Mouse (Mus musculus) midbrain, embryonic 10.5 days (tissue): ENCODE results near the gene Klhl7. TPM values are rescaled to one million over a fixed set of nuclear protein-coding genes. Genes with fewer than 3 reads are reported as not detected.

ENCODE experiments used
- DNase-seq: peaks from one replicate; pipeline ENCODE4 v3.0.0-alpha.2; 2017; ENCODE audit warnings: low spot score
- H3K27ac ChIP-seq: fragments of 300-500 bp; sonication (generic); replicated peaks from 2 replicates; pipeline ENCODE4 v1.5.1; 2016; ENCODE audit warnings: mild to moderate bottlenecking
- H3K27me3 ChIP-seq: fragments of 300-500 bp; sonication (generic); 2 replicates; pipeline ENCODE4 v1.6.1; 2016; ENCODE audit warnings: low read depth, mild to moderate bottlenecking; ENCODE audit not compliant: poor library complexity, severe bottlenecking
- H3K36me3 ChIP-seq: fragments of 300-500 bp; sonication (generic); 2 replicates; pipeline ENCODE4 v1.6.1; 2016; ENCODE audit warnings: mild to moderate bottlenecking, moderate library complexity
- H3K4me1 ChIP-seq: fragments of 300-500 bp; sonication (generic); 2 replicates; pipeline ENCODE4 v1.6.1; 2016
- H3K4me3 ChIP-seq: fragments of 300-500 bp; sonication (generic); 2 replicates; pipeline ENCODE4 v1.5.1; 2016; ENCODE audit warnings: mild to moderate bottlenecking, moderate library complexity
- H3K9me3 ChIP-seq: fragments of 300-500 bp; sonication (generic); replicated peaks from 2 replicates; pipeline ENCODE4 v1.6.1; 2016; ENCODE audit warnings: mild to moderate bottlenecking
- WGBS: fragments of 180-500 bp; shearing (Covaris S2); methylation state at CpG from one replicate; pipeline ENCODE4 v1.1.7; 2016; 5-methylcytosine and 5-hydroxymethylcytosine counted together
- polyA plus RNA-seq: library from polyadenylated mRNA; unstranded; fragments of >200 nt; fragmentation: Nextera tagmentation; extraction: Ambion mirVana; gene quantifications from 2 replicates; pipeline ENCODE4 v1.2.1, GENCODE M21; 2016

Gene Klhl7
- polyA plus RNA-seq, 1 experiment from 2014 or later: 70.6 TPM

DNA sequence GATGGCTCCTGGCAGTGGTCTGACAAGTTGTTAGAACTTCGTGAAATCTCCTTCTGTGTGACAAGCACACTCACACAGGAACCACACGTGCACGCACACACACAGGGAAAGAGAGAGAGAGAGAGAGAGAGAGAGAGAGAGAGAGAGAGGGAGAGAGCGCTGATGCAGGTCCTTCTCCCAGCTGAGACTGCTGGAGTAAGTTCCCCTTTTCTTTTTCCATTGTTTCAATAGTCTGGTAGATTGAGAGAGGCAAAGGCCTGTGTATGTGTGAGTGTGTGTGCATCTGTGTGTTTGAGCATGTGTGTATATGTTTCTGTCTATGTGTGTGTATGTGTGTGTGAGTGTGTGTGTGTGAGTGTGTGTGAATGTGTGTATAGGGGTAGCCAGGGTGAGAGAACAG, 100.6 kb downstream of the Klhl7 start:
- no peaks in the 10 kb centered on the region for H3K36me3 ChIP-seq
- H3K27ac ChIP-seq: no peak overlapping the region
- 82% methylated on average over 4 of the region's 4 CpGs for WGBS
- H3K27me3 ChIP-seq: no peaks in the 10 kb centered on the region
- no peak for DNase-seq
- H3K4me1 ChIP-seq: no peaks in the 10 kb centered on the region
- no peaks in the 10 kb centered on the region for H3K9me3 ChIP-seq
- H3K4me3 ChIP-seq: no peak overlapping the region

DNA sequence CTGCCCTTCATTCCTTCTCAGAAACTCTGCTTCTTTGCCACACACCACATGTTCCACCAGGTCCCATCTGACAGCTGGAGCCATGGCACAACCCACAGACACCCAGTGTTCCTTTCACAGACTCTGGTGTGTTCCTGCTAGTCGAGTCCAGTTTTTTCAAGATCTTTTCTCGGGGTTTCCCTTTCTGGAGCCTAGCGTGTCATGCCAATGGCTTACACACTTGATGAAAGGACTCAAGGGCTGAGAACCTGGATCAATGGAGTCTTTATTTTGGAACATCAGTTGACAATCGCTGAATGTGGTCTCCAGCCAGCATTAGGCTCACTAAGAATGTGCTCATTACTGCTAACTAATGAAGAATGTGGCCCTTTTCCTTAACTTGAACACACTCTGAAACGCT, 102.1 kb downstream of the Klhl7 start:
- H3K9me3 ChIP-seq: no peaks in the 10 kb centered on the region
- H3K36me3 ChIP-seq: no peaks in the 10 kb centered on the region
- H3K27ac ChIP-seq: no peak overlapping the region
- no peaks in the 10 kb centered on the region for H3K27me3 ChIP-seq
- DNase-seq: no peak
- no peaks in the 10 kb centered on the region for H3K4me1 ChIP-seq
- H3K4me3 ChIP-seq: no peak overlapping the region
- WGBS: 85% methylated on average over 5 of the region's 5 CpGs

DNA sequence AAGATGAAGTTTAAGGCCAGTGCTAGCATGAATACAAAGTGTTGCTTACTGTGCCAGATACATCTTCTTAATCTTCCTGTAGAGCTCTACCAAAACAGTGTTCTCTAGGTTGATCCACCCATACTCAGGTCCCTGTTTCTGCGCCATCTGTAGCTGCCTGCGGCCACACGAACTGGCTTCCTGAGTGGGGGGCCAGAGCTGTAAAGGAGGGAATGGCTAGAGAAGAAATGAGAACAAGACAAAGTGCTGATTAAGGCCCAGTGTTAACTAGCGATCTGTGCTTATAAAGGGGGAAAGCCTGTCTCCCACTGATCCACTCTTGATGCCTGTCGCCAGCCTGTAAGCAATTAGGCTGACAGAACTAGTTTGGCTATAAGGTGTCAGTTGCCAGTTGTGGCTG, 102.9 kb downstream of the Klhl7 start:
- no peaks in the 10 kb centered on the region for H3K9me3 ChIP-seq
- no peak for DNase-seq
- WGBS: 83% methylated on average over 5 of the region's 5 CpGs
- H3K36me3 ChIP-seq: no peaks in the 10 kb centered on the region
- no peaks in the 10 kb centered on the region for H3K4me1 ChIP-seq
- no peak overlapping the region for H3K27ac ChIP-seq
- no peak overlapping the region for H3K4me3 ChIP-seq
- H3K27me3 ChIP-seq: no peaks in the 10 kb centered on the region

DNA sequence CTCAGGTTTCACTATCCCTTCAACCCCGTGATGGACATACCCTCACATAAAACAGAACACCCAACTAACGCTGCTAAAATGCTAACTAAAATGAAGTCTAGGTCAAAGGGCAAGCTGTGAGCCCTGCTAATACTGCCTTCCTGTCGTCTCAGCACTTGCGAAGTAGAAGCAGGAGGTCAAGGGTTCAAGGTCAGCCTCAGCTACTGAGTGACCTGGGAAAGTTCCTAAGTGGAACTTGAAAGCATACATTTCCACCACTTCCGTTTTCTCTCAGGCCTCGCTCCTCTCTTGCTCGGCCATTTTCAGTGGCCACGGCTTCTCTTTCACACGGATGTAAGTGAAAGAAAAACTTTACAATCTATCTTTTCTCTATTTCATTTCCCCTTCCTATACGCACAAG, 107.6 kb downstream of the Klhl7 start:
- H3K9me3 ChIP-seq: no peaks in the 10 kb centered on the region
- no peak overlapping the region for H3K27ac ChIP-seq
- no peaks in the 10 kb centered on the region for H3K4me1 ChIP-seq
- DNase-seq: no peak
- H3K27me3 ChIP-seq: no peaks in the 10 kb centered on the region
- no peak overlapping the region for H3K4me3 ChIP-seq
- H3K36me3 ChIP-seq: no peaks in the 10 kb centered on the region
- 80% methylated on average over 10 of the region's 10 CpGs for WGBS

DNA sequence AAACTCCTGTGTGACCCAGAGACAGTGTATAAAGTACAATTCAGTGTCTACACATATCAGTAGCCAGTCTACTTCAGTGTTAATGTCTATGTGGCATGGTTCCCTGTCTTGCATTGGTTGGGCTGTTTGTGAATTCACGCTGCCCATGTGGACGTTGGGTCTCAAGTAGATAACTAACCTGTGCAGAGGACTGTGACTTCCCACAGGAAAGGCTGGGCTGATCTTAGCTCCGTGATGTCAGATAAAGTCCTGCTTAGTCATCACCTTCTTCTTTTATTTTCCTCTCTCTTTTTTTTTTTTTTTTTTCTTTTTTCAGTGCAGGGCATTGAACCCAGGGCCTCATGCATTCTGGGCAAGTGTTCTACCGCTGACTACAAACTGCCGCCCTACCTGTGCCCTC, 108.1 kb downstream of the Klhl7 start:
- 94% methylated on average over 5 of the region's 5 CpGs for WGBS
- H3K4me3 ChIP-seq: no peak overlapping the region
- no peaks in the 10 kb centered on the region for H3K9me3 ChIP-seq
- no peak for DNase-seq
- no peak overlapping the region for H3K27ac ChIP-seq
- no peaks in the 10 kb centered on the region for H3K27me3 ChIP-seq
- no peaks in the 10 kb centered on the region for H3K36me3 ChIP-seq
- H3K4me1 ChIP-seq: no peaks in the 10 kb centered on the region

Other genes starting within 250 kb of the Klhl7 start
- 24.6 and 26.7 TPM in 2 replicates for gene Fam126a, start 69.9 kb upstream of the Klhl7 start, polyA plus RNA-seq
- gene Nupl2, start 64.4 kb downstream of the Klhl7 start, polyA plus RNA-seq: 19.8 and 21.9 TPM in 2 replicates